Mouse (Mus musculus) stomach, embryonic 15.5 days (tissue): ENCODE results near the gene Wnt9b. TPM values are rescaled to one million over a fixed set of nuclear protein-coding genes. Genes with fewer than 3 reads are reported as not detected.

Experiments used
- ATAC-seq: fragments of 200-750 bp; cut with Nextera tagmentation; 2 replicates; pipeline ENCODE4 v1.8.0; 2017; ENCODE audit warnings: low read depth, moderate number of reproducible peaks, moderate TSS enrichment; ENCODE audit not compliant: insufficient read depth, low FRiP score
- H3K27ac ChIP-seq: fragments of 300-500 bp; sonication (generic); 2 replicates; pipeline ENCODE4 v1.5.1; 2015; ENCODE audit warnings: mild to moderate bottlenecking, inconsistent platforms
- H3K27me3 ChIP-seq: fragments of 300-500 bp; sonication (generic); replicated peaks from 2 replicates; pipeline ENCODE4 v1.6.1; 2015; ENCODE audit warnings: inconsistent platforms
- H3K36me3 ChIP-seq: fragments of 300-500 bp; sonication (generic); 2 replicates; pipeline ENCODE4 v1.6.1; 2015; ENCODE audit warnings: inconsistent platforms
- H3K4me1 ChIP-seq: fragments of 300-500 bp; sonication (generic); 2 replicates; pipeline ENCODE4 v1.6.1; 2015; ENCODE audit warnings: inconsistent platforms
- H3K4me2 ChIP-seq: fragments of 300-500 bp; sonication (generic); 2 replicates; pipeline ENCODE4 v1.6.1; 2015; ENCODE audit warnings: mild to moderate bottlenecking, inconsistent platforms
- H3K4me3 ChIP-seq: fragments of 300-500 bp; sonication (generic); replicated peaks from 2 replicates; pipeline ENCODE4 v1.5.1; 2015; ENCODE audit warnings: inconsistent platforms
- H3K9ac ChIP-seq: fragments of 300-500 bp; sonication (generic); 2 replicates; pipeline ENCODE4 v1.6.1; 2015; ENCODE audit warnings: inconsistent platforms
- H3K9me3 ChIP-seq: fragments of 300-500 bp; sonication (generic); 2 replicates; pipeline ENCODE4 v1.6.1; 2016; ENCODE audit warnings: inconsistent platforms
- WGBS: fragments of 180-500 bp; shearing (Covaris S2); methylation state at CpG from one replicate; pipeline ENCODE4 v1.1.7; 2015; 5-methylcytosine and 5-hydroxymethylcytosine counted together
- polyA plus RNA-seq: library from polyadenylated mRNA; unstranded; fragments of >200 nt; fragmentation: Nextera tagmentation; extraction: Ambion mirVana; gene quantifications from 2 replicates; pipeline ENCODE4 v1.2.1, GENCODE M21; 2015

The Wnt9b gene
- polyA plus RNA-seq, 1 experiment from 2014 or later, result not detected

GRCm38 (mm10) chr11:103696851-103697564 lies 52.6 kb downstream of the Wnt9b start:
- 2% methylated on average over 18 of the region's 18 CpGs for WGBS
- peak; percentile 65 for ATAC-seq
- H3K4me2 ChIP-seq, result peak overlapping the region; percentile 61
- peak overlapping the region; percentile 94 for H3K9ac ChIP-seq
- no peaks in the 10 kb centered on the region for H3K27me3 ChIP-seq
- no peaks in the 10 kb centered on the region for H3K9me3 ChIP-seq
- H3K36me3 ChIP-seq, result 0 out of 2 replicates have a peak, but pooled peaks cover 2% of the 10 kb centered on the region
- peak overlapping the region; percentile 94 for H3K4me3 ChIP-seq
- H3K4me1 ChIP-seq, result no peaks in the 10 kb centered on the region
- H3K27ac ChIP-seq, result peak overlapping the region; percentile 98

DNA sequence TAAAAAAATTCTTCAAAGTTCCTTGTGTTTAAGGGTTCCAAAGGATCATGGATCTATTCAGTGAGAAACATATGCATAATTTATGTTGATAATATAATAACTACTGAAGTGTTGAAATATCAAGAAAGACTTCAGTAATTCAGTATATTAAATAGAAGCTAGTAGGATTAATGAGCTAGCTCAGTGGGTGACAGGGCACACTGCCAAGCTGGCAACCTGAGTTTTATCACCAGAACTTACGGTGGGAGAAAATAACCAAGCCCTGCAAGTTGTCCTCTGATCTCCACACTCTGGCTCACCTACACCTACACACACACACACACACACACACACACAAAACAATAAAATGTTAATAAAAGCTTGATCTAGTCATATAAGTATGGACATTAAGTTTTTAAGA lies 56.4 kb downstream of the Wnt9b start:
- Histone ChIP-seq H3K9ac (no peak overlapping the region), H3K9me3 (no peaks in the 10 kb centered on the region), H3K27me3 (no peaks in the 10 kb centered on the region), H3K4me3 (no peak overlapping the region), H3K4me1 (no peaks in the 10 kb centered on the region), H3K36me3 (0 out of 2 replicates have a peak, but pooled peaks cover 2% of the 10 kb centered on the region), H3K27ac (no peak overlapping the region), H3K4me2 (no peak overlapping the region)
- no peak for ATAC-seq
- 61% methylated on average over 1 of the region's 1 CpGs for WGBS

GRCm38 (mm10) chr11:103691036-103691435 lies 58.6 kb downstream of the Wnt9b start:
- ATAC-seq, result no peak
- Histone ChIP-seq H3K27ac (no peak overlapping the region), H3K27me3 (no peaks in the 10 kb centered on the region), H3K4me2 (no peak overlapping the region), H3K4me1 (no peaks in the 10 kb centered on the region), H3K9me3 (no peaks in the 10 kb centered on the region), H3K9ac (no peak overlapping the region), H3K4me3 (no peak overlapping the region), H3K36me3 (peaks cover 21% of the 10 kb centered on the region)
- WGBS, result 89% methylated on average over 1 of the region's 1 CpGs

GRCm38 (mm10) chr11:103688980-103689378 lies 60.6 kb downstream of the Wnt9b start:
- no peak overlapping the region for H3K4me3 ChIP-seq
- no peak overlapping the region for H3K9ac ChIP-seq
- no peak overlapping the region for H3K27ac ChIP-seq
- H3K4me2 ChIP-seq, result no peak overlapping the region
- peaks cover 33% of the 10 kb centered on the region for H3K36me3 ChIP-seq
- H3K27me3 ChIP-seq, result no peaks in the 10 kb centered on the region
- no peaks in the 10 kb centered on the region for H3K4me1 ChIP-seq
- H3K9me3 ChIP-seq, result no peaks in the 10 kb centered on the region
- ATAC-seq, result no peak
- 32% methylated on average over 3 of the region's 3 CpGs for WGBS

- no peaks in the 10 kb centered on the region for H3K9me3 ChIP-seq
- no peak overlapping the region for H3K4me3 ChIP-seq
- peaks cover 35% of the 10 kb centered on the region for H3K36me3 ChIP-seq
- H3K27ac ChIP-seq, result no peak overlapping the region
- H3K4me2 ChIP-seq, result no peak overlapping the region
- H3K27me3 ChIP-seq, result no peaks in the 10 kb centered on the region
- no peak overlapping the region for H3K9ac ChIP-seq
- 61% methylated on average over 6 of the region's 6 CpGs for WGBS
- ATAC-seq, result peak; percentile 50; the same call in 1 of the 2 replicates
- H3K4me1 ChIP-seq, result no peaks in the 10 kb centered on the region
Observed at GRCm38 (mm10) chr11:103688271-103688979, 61.2 kb downstream of the Wnt9b start.

DNA sequence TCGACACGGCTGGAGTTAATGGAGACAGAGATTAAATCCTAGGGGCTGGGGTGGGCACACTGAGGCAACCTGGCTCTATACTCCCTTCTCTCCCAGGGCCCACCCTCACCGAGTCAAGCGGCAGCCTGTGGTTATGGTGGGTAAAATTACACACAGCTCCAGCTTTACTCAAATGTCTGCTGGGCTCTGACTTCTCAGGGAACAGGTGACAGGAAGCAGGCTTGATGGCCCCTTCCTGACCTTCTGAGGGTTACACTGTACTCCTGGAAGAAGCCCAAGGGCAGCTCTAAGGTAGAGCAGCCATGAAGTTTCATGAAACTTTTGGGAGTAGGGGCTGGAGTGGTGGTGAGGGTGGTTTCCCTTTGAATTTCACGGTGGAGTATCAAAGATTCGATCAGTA lies 62.9 kb downstream of the Wnt9b start:
- Histone ChIP-seq H3K9ac (no peak overlapping the region), H3K27ac (no peak overlapping the region), H3K4me3 (no peak overlapping the region), H3K4me2 (no peak overlapping the region), H3K9me3 (no peaks in the 10 kb centered on the region), H3K27me3 (no peaks in the 10 kb centered on the region), H3K36me3 (peaks cover 50% of the 10 kb centered on the region), H3K4me1 (no peaks in the 10 kb centered on the region)
- WGBS, result 88% methylated on average over 6 of the region's 6 CpGs
- no peak for ATAC-seq

DNA sequence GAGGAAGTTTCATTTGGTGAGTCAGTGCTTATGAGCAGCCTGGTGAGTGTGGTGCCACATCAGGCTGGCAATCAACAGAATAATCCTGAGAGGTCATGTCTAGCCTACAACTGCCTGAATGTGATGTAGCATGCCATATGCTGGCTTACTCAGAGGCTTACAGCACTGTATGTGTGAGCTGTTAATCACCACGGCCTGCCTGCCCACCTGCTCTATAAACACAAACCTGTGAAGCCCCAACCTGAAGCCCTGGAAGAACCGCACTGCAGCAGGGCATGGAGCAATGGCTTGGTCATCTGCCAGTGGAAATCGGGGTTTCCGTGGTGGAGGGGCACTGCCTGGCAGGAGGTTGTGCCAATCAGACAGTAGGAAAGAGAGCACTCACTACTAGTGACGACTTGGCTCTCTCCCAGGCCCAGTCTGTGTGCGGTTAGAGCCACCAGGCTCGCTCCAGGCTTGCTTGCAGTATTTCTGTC lies 64.3 kb downstream of the Wnt9b start:
- no peak for ATAC-seq
- Histone ChIP-seq H3K27me3 (no peaks in the 10 kb centered on the region), H3K4me3 (no peak overlapping the region), H3K4me1 (no peaks in the 10 kb centered on the region), H3K36me3 (peaks cover 52% of the 10 kb centered on the region), H3K9me3 (no peaks in the 10 kb centered on the region), H3K27ac (no peak overlapping the region), H3K9ac (no peak overlapping the region), H3K4me2 (no peak overlapping the region)
- 84% methylated on average over 7 of the region's 7 CpGs for WGBS

- WGBS, result 71% methylated on average over 11 of the region's 11 CpGs
- Histone ChIP-seq H3K9ac (no peak overlapping the region), H3K27me3 (no peaks in the 10 kb centered on the region), H3K36me3 (peaks cover 63% of the 10 kb centered on the region), H3K4me3 (no peak overlapping the region), H3K4me1 (no peaks in the 10 kb centered on the region), H3K27ac (no peak overlapping the region), H3K4me2 (no peak overlapping the region), H3K9me3 (no peaks in the 10 kb centered on the region)
- no peak for ATAC-seq
Observed at GRCm38 (mm10) chr11:103683667-103684334, 65.8 kb downstream of the Wnt9b start.

Other genes with a start within 250 kb of the Wnt9b start
- gene Lrrc37a, start 245.2 kb downstream of the Wnt9b start, polyA plus RNA-seq, result not detected in 2 replicates
- not detected in 2 replicates for gene Gm884, start 128.7 kb downstream of the Wnt9b start, polyA plus RNA-seq
- not detected in 2 replicates for gene Lyzl6, start 110.9 kb downstream of the Wnt9b start, polyA plus RNA-seq
- gene Rprml, start 100.3 kb downstream of the Wnt9b start, polyA plus RNA-seq, result not detected in 2 replicates
- gene Gosr2, start 51.9 kb downstream of the Wnt9b start, polyA plus RNA-seq, result 66.5 and 73.9 TPM in 2 replicates
- 0.22 and 0.23 TPM in 2 replicates for gene Wnt3, start 24.3 kb upstream of the Wnt9b start, polyA plus RNA-seq
- gene Nsf, start 204.2 kb upstream of the Wnt9b start, polyA plus RNA-seq, result 44.9 and 45.8 TPM in 2 replicates
- gene Arf2, start 216.9 kb upstream of the Wnt9b start, polyA plus RNA-seq, result 53.1 and 55.8 TPM in 2 replicates